Mouse (Mus musculus) G1E (cell line): ENCODE results near the gene Shroom2. TPM values are rescaled to one million over a fixed set of nuclear protein-coding genes. Genes with fewer than 3 reads are reported as not detected.

ENCODE experiments used
- ATAC-seq: 2 replicates; pipeline ENCODE4 v1.8.0; 2016; ENCODE audit warnings: mild to moderate bottlenecking; ENCODE audit not compliant: insufficient number of reproducible peaks, poor library complexity, low FRiP score, severe bottlenecking; ENCODE audit errors: extremely low read depth
- DNase-seq: peaks from one replicate; pipeline ENCODE4 v3.0.0; 2012; ENCODE audit warnings: low spot score
- H3K27me3 ChIP-seq: 2 replicates; pipeline ENCODE4 v1.6.1; 2012; ENCODE audit warnings: mild to moderate bottlenecking, low read length, inconsistent platforms; ENCODE audit not compliant: insufficient read depth
- H3K36me3 ChIP-seq: replicated peaks from 2 replicates; pipeline ENCODE3; 2012; ENCODE audit warnings: mild to moderate bottlenecking, inconsistent platforms
- H3K4me1 ChIP-seq: 2 replicates; pipeline ENCODE4 v1.6.1; 2012; ENCODE audit warnings: low read depth, low read length, inconsistent platforms, mixed read lengths; ENCODE audit not compliant: insufficient read depth
- H3K4me3 ChIP-seq: 2 replicates; pipeline ENCODE4 v1.5.1; 2012; ENCODE audit warnings: low read depth, mild to moderate bottlenecking, inconsistent platforms, low read length, moderate library complexity, mixed read lengths
- H3K9me3 ChIP-seq: replicated peaks from 2 replicates; pipeline ENCODE4 v1.6.1; 2012; ENCODE audit warnings: inconsistent platforms
- CTCF ChIP-seq: IDR thresholded peaks from 2 replicates; pipeline ENCODE4 v1.5.1; 2012; ENCODE audit warnings: low read depth, low read length, inconsistent platforms, mixed read lengths
- GATA1 ChIP-seq: IDR thresholded peaks from 2 replicates; pipeline ENCODE4 v1.6.1; 2012; ENCODE audit warnings: borderline replicate concordance, low read length, inconsistent platforms, mixed read lengths
- GATA2 ChIP-seq: IDR thresholded peaks from 2 replicates; pipeline ENCODE4 v1.6.1; 2012; ENCODE audit warnings: low read depth, low read length, inconsistent platforms, borderline replicate concordance
- POLR2AphosphoS5 ChIP-seq: IDR thresholded peaks from 2 replicates; pipeline ENCODE4 v1.6.1; 2012; ENCODE audit warnings: low read depth, low read length, inconsistent platforms; ENCODE audit not compliant: insufficient replicate concordance
- TAL1 ChIP-seq: conservative IDR thresholded peaks from 2 replicates; pipeline ENCODE4 v1.6.1; 2012; ENCODE audit warnings: low read depth, low read length, inconsistent platforms, mixed read lengths
- polyA plus RNA-seq: library from polyadenylated mRNA; stranded (reverse); fragments of >175 nt; gene quantifications from 2 replicates; pipeline ENCODE4 v1.2.3, GENCODE M21; 2012
- total RNA-seq, 2 experiments: library from RNA; stranded (forward) in 1 of 2; stranded (reverse) in 1 of 2; fragments of 200-1000 nt in 1 of 2; fragments of >200 nt in 1 of 2; fragmentation: Nextera tagmentation in 1 of 2; gene quantifications; 2 replicates each; pipeline ENCODE4 v1.2.3; 2014 to 2017

Shroom2 gene
- total and polyA plus RNA-seq, 3 experiments: 0.05 TPM; not detected in 2

- no peaks in the 10 kb centered on the region for H3K4me1 ChIP-seq
- ATAC-seq (no peak), DNase-seq (no peak)
- TF ChIP-seq POLR2AphosphoS5 (no peak), GATA2 (no peak), CTCF (no peak)
- no peaks in the 10 kb centered on the region for H3K27me3 ChIP-seq
- no peaks in the 10 kb centered on the region for H3K9me3 ChIP-seq
- no peak overlapping the region for H3K4me3 ChIP-seq
- H3K36me3 ChIP-seq: no peaks in the 10 kb centered on the region
These were observed 90.0 kb downstream of the Shroom2 start for GRCm38 (mm10) chrX:152679190-152679814.

DNA sequence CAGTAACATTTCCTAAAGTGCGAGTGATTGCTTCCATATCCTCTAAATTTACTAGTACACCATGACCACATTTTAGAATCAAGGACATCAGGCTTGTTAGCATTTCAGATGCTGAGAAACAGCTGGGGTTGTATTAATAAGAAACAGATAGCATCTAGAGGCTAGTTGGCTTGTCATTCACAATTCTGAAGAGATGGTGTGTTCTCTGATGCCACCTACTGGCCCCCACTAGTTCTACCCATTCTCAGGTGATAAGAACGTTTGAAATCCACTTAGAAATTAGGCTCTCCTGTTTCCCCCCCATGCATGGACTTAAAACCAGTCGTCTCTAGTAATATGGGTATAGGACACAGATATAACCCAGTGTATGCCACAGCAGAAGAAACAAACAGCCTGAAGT, 92.9 kb downstream of the Shroom2 start:
- no peaks in the 10 kb centered on the region for H3K4me1 ChIP-seq
- no peaks in the 10 kb centered on the region for H3K27me3 ChIP-seq
- no peaks in the 10 kb centered on the region for H3K36me3 ChIP-seq
- no peak overlapping the region for H3K4me3 ChIP-seq
- H3K9me3 ChIP-seq: no peaks in the 10 kb centered on the region
- TF ChIP-seq CTCF: no peak
- TF ChIP-seq GATA2: no peak
- no peak for TF ChIP-seq TAL1
- no peak for TF ChIP-seq GATA1
- TF ChIP-seq POLR2AphosphoS5: no peak
- ATAC-seq (no peak), DNase-seq (no peak)

DNA sequence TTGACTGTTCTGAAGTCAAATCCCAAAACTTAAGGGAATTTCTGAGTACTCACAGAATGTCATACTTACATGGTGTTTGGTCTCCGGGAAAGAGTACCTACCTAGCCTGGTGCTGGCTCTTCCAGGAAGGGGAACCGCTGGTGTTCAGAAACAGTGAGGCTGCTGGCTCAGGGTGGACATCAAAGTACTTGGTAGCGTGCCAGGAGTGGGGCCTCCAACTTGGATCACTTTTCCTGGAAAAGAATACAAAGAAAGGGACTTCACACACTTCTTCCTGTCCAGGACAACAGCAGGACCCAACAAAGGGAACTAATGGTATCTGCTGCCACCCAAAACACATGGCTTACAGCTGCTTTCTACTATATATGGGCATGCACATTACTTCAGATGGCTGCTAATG, 95.8 kb downstream of the Shroom2 start:
- no peaks in the 10 kb centered on the region for H3K9me3 ChIP-seq
- no peak for ATAC-seq
- no peaks in the 10 kb centered on the region for H3K4me1 ChIP-seq
- no peak for DNase-seq
- no peak for TF ChIP-seq TAL1
- TF ChIP-seq POLR2AphosphoS5: no peak
- no peak for TF ChIP-seq GATA1
- TF ChIP-seq CTCF: no peak
- H3K36me3 ChIP-seq: no peaks in the 10 kb centered on the region
- H3K4me3 ChIP-seq: no peak overlapping the region
- no peaks in the 10 kb centered on the region for H3K27me3 ChIP-seq

- TF ChIP-seq CTCF (no peak), GATA1 (no peak), POLR2AphosphoS5 (no peak), TAL1 (no peak), GATA2 (no peak)
- Histone ChIP-seq H3K9me3 (no peaks in the 10 kb centered on the region), H3K27me3 (no peaks in the 10 kb centered on the region), H3K36me3 (no peaks in the 10 kb centered on the region), H3K4me1 (no peaks in the 10 kb centered on the region), H3K4me3 (no peak overlapping the region)
- ATAC-seq: no peak
- no peak for DNase-seq
These were observed 111.8 kb downstream of the Shroom2 start for GRCm38 (mm10) chrX:152657363-152658036.

DNA sequence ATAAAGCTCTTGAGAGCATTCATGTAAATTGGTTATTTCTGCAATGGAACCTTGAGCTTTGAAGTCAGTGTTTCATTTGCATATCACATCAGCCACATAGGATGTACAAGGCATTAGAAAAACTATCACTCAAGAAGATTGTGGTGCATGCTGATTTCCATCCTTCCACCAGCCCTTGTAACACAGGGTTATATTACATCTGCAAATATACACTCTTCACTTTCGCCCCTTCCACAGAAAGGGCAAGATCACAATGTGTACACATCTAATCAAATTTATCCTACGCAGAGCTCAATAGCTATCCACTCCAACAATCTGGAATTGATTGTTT, 112.7 kb downstream of the Shroom2 start:
- DNase-seq: no peak
- TF ChIP-seq GATA2 (no peak), GATA1 (no peak), POLR2AphosphoS5 (no peak), CTCF (no peak), TAL1 (no peak)
- ATAC-seq: no peak
- Histone ChIP-seq H3K4me1 (no peaks in the 10 kb centered on the region), H3K27me3 (no peaks in the 10 kb centered on the region), H3K4me3 (no peak overlapping the region), H3K9me3 (no peaks in the 10 kb centered on the region), H3K36me3 (no peaks in the 10 kb centered on the region)

DNA sequence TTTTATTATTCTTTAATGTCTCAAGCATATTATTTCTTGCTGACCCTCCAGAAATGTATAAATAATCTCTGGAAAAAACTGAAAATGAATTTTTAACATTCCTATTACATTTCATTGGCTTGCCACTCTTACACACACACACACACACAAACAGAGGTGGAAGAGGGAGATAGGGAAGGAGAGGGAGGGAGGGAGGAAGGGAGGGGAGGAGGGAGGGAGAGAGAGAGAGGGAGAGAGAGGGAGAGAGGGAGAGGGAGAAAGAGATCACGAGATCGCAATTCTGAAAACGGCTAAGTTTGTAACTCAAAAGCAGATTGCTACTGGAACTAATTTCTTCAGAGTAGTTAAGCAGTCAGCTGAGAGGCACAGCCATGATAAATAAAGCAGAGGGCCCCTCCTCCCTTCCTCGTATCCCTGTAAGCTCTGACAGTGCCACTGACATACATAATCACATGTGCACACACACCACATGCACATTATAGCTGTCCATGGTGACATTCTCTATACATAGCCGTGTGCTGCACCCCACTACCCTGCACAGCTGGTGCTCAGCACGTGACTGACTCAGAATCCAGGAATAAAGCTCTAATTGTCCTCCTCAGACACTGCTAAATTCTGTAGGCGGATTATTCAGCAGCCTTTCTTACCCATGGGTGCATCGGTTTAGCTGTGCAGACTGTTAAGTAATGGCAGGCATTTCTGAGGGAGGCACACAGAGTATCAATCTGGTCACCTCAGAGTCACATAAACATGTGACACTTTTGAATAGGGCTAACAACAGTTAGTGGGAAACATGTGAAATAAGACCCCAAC, 113.3 kb downstream of the Shroom2 start:
- H3K27me3 ChIP-seq: no peaks in the 10 kb centered on the region
- no peaks in the 10 kb centered on the region for H3K9me3 ChIP-seq
- DNase-seq (no peak), ATAC-seq (no peak)
- H3K4me3 ChIP-seq: no peak overlapping the region
- no peaks in the 10 kb centered on the region for H3K36me3 ChIP-seq
- TF ChIP-seq TAL1: no peak
- no peak for TF ChIP-seq POLR2AphosphoS5
- no peak for TF ChIP-seq CTCF
- TF ChIP-seq GATA1: no peak
- no peaks in the 10 kb centered on the region for H3K4me1 ChIP-seq
